Mouse (Mus musculus) ZHBTc4 (cell line): Measurements from ENCODE around the gene Stim2.
A peak's percentile ranks its signal among the peaks of the same experiment; 100 is the strongest.

Experiments
- DNase-seq: peaks from one replicate; pipeline ENCODE4 v3.0.0-alpha.2; 2011; ENCODE audit warnings: low read depth, low spot score

Stim2 gene

DNA sequence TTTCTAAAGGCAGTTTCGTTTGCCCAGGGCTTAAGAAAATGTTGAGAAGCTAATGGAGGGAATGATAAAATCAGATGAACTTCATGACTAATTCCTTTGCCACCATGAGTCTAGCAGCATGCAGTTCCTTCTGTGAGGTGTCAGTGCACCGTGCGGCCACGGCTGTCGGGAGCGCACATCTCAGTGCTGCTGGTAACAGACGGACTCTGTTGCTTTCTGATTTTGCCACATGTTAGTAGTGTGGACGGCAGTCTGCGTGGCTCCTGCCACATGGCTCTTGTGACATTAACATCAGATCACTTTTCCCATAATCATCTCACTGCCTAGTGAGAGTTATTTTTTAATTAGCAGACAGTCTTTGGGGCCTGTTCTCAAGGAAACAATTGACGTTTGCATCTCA, 118.2 kb downstream of the Stim2 start:
- no peak for DNase-seq

DNA sequence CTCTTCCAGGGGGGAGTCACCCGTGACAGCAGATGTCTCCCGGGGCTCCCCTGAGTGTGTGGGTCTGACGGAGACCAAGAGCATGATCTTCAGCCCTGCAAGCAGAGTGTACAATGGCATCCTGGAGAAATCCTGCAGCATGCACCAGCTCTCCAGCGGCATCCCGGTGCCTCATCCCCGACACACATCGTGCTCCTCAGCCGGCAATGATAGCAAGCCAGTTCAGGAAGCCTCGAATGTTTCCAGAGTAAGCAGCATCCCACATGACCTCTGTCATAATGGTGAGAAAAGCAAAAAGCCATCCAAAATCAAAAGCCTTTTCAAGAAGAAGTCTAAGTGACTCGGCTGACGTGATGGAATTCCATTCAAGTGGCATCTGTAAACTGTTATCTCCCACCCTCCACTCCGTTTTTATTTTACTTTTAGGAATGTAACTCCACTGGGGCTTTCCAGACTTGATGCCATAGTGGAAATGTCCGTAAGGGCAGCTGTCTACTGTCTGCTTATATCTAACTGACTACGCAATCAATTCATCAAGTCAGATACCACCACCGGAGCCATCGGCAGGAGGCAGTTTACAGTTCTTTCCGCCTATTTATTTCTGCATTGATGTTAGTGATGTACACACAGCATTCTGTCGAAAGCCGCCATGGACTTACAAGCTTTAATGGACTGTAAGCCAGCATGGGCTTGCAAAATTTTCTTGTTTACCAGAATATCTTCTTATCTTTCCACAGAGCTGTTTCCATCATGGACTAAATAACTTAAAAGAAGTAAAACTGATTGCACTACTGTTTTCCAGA, 120.3 kb downstream of the Stim2 start:
- DNase-seq: no peak

DNA sequence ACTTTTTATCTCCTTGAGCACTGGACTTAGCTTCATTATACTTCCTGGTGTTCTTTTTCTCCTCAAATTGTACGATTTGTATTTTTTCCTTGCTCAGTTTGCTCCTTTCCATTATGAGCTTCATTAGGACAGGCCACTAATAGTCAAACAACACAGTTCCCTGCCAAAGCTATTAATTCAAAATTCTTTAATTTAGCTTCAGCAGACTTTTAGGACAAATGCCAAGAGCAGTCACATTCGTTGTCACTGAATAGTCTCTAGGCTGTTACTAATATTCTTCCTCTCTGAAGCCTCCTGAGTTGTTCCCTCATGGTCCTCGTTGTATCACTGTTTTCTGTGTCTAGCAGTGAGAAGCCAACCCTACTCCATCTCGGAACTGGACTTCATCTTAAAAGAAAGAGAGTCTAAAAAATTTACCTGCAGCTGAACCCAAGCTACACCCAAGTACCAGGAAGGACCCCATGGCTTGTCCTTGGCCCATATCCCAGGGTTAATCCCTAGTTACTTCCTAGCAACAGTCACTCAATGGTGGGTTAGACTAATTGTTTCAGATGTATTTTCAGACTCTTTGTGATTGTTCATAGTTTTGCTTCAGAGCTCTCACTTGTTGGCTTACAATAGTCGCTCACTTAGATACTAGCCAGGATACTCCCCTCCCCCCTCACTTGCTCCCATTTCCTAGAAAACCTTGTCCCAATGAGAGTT, 149.9 kb downstream of the Stim2 start:
- no peak for DNase-seq

DNA sequence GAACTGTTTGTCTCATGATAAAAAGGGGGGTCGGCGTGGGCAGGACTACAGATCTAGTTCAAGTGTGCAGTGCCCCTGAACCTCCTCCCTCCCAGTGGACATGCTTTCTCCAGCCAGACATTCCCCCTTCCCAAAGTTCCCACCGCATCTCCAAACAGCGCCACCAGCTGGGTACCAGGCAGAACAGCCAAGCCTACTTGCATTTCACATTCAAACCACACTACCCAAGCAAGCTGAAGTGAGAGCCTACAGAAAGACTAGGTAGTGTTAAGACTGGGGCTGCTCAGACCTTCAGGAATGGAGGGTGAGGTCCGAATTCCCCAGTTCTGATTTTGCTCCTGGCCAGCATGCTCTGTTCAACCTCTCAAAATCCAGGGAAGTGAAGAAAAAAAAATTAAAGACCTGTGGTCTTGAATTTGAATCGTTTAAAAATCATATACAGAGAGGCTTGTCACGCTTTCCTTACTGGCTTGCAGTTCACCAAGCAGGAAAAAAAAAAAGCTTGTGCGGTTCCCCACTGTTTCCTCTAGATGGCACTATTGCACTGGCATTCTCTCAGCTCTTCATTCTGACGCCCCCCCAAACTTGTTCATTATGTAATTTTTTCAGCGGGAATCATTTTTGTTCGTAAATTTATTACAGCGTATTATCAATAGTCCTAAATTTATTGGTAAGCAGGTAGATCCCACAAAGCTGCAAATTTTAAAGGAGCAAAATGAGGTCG, 156.4 kb downstream of the Stim2 start:
- peak; percentile 59 for DNase-seq

DNA sequence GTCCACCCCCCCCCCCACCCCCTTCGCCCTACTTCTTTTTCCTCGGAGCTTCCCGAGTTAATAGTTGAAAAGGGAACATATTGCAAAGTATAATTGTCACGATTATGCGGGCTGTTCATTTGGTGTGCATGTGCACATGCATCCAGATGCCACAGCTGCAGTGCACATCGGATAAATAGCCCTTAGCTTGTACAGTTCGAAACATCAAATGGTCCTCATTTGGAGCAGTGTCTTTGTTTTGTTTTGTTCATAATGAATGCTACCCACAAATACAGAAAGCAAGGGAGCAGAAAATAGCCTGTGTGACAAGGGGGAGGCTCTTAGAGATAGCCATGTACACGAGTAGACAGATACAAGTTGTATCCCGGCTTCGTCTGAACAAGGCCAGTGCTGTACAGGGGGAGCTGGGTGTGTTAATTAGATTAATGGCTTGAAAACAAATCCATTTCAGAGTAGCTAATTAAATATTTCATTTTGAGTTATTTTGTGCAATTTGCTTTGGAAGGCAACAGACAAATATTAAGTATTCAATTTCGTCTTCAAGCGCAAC, 157.0 kb downstream of the Stim2 start:
- DNase-seq: no peak

DNA sequence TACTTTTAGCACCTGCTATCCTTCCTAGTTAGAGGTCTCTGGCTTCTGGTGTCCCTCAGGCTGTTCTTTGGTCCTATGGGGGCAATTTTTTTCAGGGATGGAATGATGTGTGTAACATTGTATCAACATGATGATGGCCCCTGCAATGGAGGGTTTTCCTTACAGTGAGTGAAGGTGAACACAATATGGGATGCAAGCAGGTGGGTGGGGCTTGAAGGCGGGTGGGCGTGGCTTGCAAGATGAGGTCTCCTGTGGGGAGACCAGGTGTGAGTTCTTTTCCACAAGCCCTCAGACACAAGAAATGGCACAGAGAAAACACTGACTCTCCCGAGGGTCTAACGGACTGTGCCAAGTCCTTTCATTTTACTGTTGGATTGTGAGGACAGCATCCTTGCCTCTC, 157.6 kb downstream of the Stim2 start:
- DNase-seq: peak; percentile 28

DNA sequence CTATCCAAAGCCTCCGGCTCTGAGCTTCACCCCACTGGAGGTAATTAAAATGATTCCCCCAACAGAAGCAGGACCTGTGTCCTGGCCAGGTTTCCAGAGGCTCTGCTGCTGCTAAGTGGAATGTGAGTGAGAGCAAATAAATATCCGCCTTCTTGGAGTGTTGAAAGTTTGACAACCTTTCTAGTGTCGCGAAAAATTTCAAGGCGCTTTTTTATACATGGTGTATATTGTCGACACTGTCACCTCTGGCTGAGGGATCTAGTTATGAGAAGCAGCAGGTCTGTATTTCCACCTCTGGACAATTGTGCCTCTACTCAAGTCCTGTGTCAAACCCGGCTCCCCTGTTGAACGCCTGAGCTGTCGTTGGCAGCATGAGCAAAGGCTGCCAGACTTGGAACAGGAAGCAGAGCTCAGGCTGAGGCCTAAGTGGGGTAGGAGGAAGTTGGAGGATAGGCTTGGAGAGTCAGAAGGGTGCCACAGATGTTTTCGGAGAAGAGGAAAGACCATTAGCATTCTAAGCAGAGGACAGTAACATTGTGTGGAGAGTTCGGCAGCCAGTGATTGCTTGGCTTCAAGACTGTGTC, 158.7 kb downstream of the Stim2 start:
- DNase-seq: no peak

DNA sequence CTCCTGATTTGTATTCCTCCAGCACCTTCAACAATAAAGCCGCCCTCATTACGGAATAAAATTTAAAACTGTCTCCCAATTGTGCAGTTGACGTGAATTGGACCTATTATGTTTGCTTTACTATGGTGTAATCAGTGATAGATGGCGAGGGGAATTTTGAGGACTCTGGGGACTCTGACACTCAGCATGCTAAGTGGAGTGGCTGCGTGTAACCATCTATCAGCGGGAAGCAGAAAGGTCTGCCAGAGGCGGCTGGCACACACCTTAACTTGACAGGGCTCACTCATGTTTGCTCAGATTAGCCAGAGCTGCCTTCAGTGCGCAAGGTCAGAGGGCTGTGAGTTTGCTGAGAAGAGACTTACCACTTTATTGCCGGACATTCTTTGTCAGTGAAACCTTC, 159.9 kb downstream of the Stim2 start:
- DNase-seq: no peak

DNA sequence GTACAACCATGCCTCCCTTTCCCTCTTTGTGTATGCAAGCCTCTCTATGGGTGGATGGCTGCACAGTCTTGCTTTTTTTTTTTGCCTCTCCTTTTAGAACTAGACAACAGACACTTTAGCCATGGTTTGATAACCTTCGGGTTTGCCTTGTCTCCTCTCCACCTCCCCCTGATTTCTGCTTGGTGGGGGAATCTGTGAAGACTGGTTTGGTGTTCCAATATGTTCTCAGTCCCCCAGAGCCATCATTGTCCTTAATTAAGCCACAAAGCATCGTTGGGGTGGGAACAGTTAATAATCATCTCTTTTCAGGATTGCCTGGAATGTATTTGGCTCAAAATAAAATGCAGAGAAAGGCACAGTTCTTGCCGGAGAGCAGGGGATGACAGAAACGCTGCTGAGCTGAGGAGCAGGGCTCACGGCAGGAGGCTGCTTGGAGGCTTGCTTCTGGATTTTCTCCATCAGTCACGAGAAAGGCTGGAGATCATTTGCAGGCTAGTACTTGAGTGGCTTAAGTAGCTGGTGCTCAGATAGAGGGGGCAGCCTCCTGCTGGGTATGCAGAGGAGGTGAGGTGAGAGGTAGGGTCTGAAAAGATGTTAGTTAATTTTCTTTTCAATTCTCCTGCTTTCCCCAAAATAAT, 161.0 kb downstream of the Stim2 start:
- no peak for DNase-seq

DNA sequence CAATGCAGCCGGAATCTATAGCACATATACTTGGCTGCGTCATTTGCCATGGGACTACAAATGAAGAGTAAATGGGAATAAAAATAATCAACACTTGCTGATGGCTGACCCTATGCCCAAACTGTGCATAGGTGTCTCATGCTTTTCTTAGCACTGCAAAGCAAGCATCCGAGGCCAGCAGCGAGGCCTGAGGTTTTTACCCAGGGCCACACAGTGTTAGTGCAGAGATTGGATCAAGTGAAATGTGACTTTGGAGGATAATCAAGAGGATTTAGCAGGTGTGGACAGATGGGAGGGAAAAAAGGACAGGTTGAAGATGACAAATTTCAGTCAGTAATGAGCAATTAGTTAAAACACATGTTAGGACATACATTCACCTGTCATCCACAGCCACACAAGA, 162.3 kb downstream of the Stim2 start:
- DNase-seq: no peak

DNA sequence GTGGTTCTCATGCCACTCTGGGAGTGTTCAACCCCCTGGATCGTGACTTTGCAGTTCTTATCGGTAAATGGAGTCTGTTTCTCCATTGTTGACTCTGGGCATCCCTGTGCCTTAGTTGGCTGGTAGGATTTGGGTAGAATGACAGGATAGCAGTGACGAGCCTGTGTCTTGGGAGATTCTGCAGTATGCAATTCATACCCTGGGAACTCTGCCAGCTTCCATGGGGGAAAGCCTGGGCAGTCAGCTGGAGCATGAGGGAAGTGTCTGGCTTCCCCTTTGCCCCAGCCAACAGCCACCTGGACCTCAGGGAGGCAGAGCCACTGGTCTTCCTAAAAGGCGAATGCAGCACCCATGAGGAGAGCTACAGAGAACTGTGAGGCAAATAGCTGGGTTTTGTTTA, 165.6 kb downstream of the Stim2 start:
- DNase-seq: no peak
